Mouse (Mus musculus) olfactory bulb, adult 2 months (tissue): ENCODE data around the gene Uckl1. TPM values are rescaled to one million over a fixed set of nuclear protein-coding genes. Genes with fewer than 3 reads are reported as not detected.

Source experiments
- H3K27ac ChIP-seq: fragments of 200-500 bp; 2 replicates; pipeline ENCODE4 v1.5.1; 2012; ENCODE audit warnings: low read depth, low read length; ENCODE audit not compliant: insufficient read depth
- H3K4me1 ChIP-seq: fragments of 200-500 bp; 2 replicates; pipeline ENCODE4 v1.6.1; 2012; ENCODE audit warnings: low read length; ENCODE audit not compliant: control insufficient read depth, insufficient read depth
- H3K4me3 ChIP-seq: fragments of 200-500 bp; 2 replicates; pipeline ENCODE4 v1.5.1; 2012; ENCODE audit warnings: mild to moderate bottlenecking, low read depth, low read length, moderate library complexity; ENCODE audit not compliant: insufficient read depth
- CTCF ChIP-seq: fragments of 200-500 bp; IDR thresholded peaks from 2 replicates; pipeline ENCODE4 v1.5.1; 2012; ENCODE audit warnings: low read depth, mild to moderate bottlenecking, low read length, moderate library complexity; ENCODE audit not compliant: insufficient read depth
- POLR2A ChIP-seq: fragments of 200-500 bp; IDR thresholded peaks from 2 replicates; pipeline ENCODE4 v1.6.1; 2012; ENCODE audit warnings: mild to moderate bottlenecking, low read depth, low read length, moderate library complexity; ENCODE audit not compliant: insufficient read depth
- WGBS: fragments of 180-500 bp; shearing (Covaris S2); methylation state at CpG from one replicate; pipeline ENCODE4 v1.1.7; 2018; 5-methylcytosine and 5-hydroxymethylcytosine counted together
- polyA plus RNA-seq: library from polyadenylated mRNA; stranded (reverse); fragments of >200 nt; gene quantifications from 2 replicates; pipeline ENCODE4 v1.2.4, GENCODE M21; 2012; ENCODE audit warnings: low replicate concordance; ENCODE audit not compliant: missing spikeins, insufficient read depth, insufficient read length

Gene Uckl1
- polyA plus RNA-seq, 1 experiment: not detected

- Histone ChIP-seq H3K27ac (peak within 1 kb of the TSS; percentile 95), H3K4me3 (peak within 1 kb of the TSS; percentile 98), H3K4me1 (peaks cover 17% of the 10 kb centered on the region)
- WGBS: 9% methylated on average over 5 of the region's 5 CpGs
- no peak for TF ChIP-seq CTCF
- TF ChIP-seq POLR2A: no peak
Measured at GRCm38 (mm10) chr2:181591528-181592085, 6.9 kb upstream of the Uckl1 start, which contains the start of gene Prpf6. TSS of gene Prpf6 (plus strand) at chr2:181591868.

GRCm38 (mm10) chr2:181590471-181590870, 5.8 kb upstream of the Uckl1 start:
- no peak overlapping the region for H3K27ac ChIP-seq
- H3K4me3 ChIP-seq: no peak overlapping the region
- H3K4me1 ChIP-seq: peaks cover 11% of the 10 kb centered on the region
- 90% methylated on average over 5 of the region's 5 CpGs for WGBS
- no peak for TF ChIP-seq POLR2A
- TF ChIP-seq CTCF: no peak

- Histone ChIP-seq H3K4me3 (no peak overlapping the region), H3K27ac (no peak overlapping the region), H3K4me1 (peaks cover 7% of the 10 kb centered on the region; the same call in 1 of the 2 replicates)
- WGBS: 94% methylated on average over 9 of the region's 9 CpGs
- TF ChIP-seq CTCF (no peak), POLR2A (no peak)
Measured at GRCm38 (mm10) chr2:181589732-181590105, 5.0 kb upstream of the Uckl1 start.

- H3K27ac ChIP-seq: no peak overlapping the region
- no peak for TF ChIP-seq POLR2A
- no peak for TF ChIP-seq CTCF
- no peak overlapping the region for H3K4me3 ChIP-seq
- 93% methylated on average over 10 of the region's 10 CpGs for WGBS
- H3K4me1 ChIP-seq: peaks cover 7% of the 10 kb centered on the region; the same call in 1 of the 2 replicates
Measured at GRCm38 (mm10) chr2:181589011-181589731, 4.5 kb upstream of the Uckl1 start.

- TF ChIP-seq CTCF (no peak), POLR2A (no peak)
Measured at GRCm38 (mm10) chr2:181588229-181588780, 3.6 kb upstream of the Uckl1 start.

GRCm38 (mm10) chr2:181587796-181588195, 3.1 kb upstream of the Uckl1 start:
- Histone ChIP-seq H3K4me1 (peaks cover 7% of the 10 kb centered on the region; the same call in 1 of the 2 replicates), H3K4me3 (no peak overlapping the region), H3K27ac (no peak overlapping the region)
- WGBS: 72% methylated on average over 6 of the region's 6 CpGs
- TF ChIP-seq POLR2A: no peak

More at GRCm38 (mm10) chr2:181588229-181588780, 3.6 kb upstream of the Uckl1 start:
- H3K4me1 ChIP-seq: peaks cover 7% of the 10 kb centered on the region; the same call in 1 of the 2 replicates
- 92% methylated on average over 11 of the region's 11 CpGs for WGBS
- no peak overlapping the region for H3K4me3 ChIP-seq
- no peak overlapping the region for H3K27ac ChIP-seq

GRCm38 (mm10) chr2:181586124-181586523, 1.4 kb upstream of the Uckl1 start:
- no peak overlapping the region for H3K4me3 ChIP-seq
- no peak overlapping the region for H3K27ac ChIP-seq
- TF ChIP-seq POLR2A (no peak), CTCF (no peak)
- peaks cover 4% of the 10 kb centered on the region for H3K4me1 ChIP-seq
- WGBS: 97% methylated on average over 3 of the region's 3 CpGs

GRCm38 (mm10) chr2:181585506-181585905, 814 bp upstream of the Uckl1 start:
- H3K27ac ChIP-seq: no peak overlapping the region
- no peak overlapping the region for H3K4me3 ChIP-seq
- H3K4me1 ChIP-seq: peaks cover 8% of the 10 kb centered on the region
- WGBS: 90% methylated on average over 5 of the region's 5 CpGs
- TF ChIP-seq POLR2A: no peak

- no peak overlapping the region for H3K4me3 ChIP-seq
- TF ChIP-seq POLR2A: no peak
- no peak for TF ChIP-seq CTCF
Measured at GRCm38 (mm10) chr2:181583460-181584257, 1.0 kb downstream of the Uckl1 start.

More at GRCm38 (mm10) chr2:181583460-181584257, 1.0 kb downstream of the Uckl1 start:
- H3K4me1 ChIP-seq: peaks cover 10% of the 10 kb centered on the region
- no peak overlapping the region for H3K27ac ChIP-seq
- WGBS: 83% methylated on average over 3 of the region's 3 CpGs
